Mouse (Mus musculus) heart, adult 2 months (tissue): ENCODE measurements around the gene Armcx3. TPM values are rescaled to one million over a fixed set of nuclear protein-coding genes. Genes with fewer than 3 reads are reported as not detected.
"Not testable (repeated sequence)": the region's sequence is repeated elsewhere in the genome, so short reads cannot be mapped to it uniquely, and the experiment has no call there.

Experiments used
- DNase-seq, 2 experiments: peaks; one replicate each; pipeline ENCODE4 v3.0.0; 2021
- H3K27ac ChIP-seq: fragments of 200-600 bp; 2 replicates; pipeline ENCODE4 v1.8.1; 2022
- H3K27me3 ChIP-seq: fragments of 200-500 bp; 2 replicates; pipeline ENCODE4 v1.6.1; 2012; ENCODE audit warnings: mild to moderate bottlenecking, low read length, inconsistent platforms, mixed read lengths; ENCODE audit not compliant: control insufficient read depth, insufficient read depth
- H3K36me3 ChIP-seq: fragments of 200-500 bp; 2 replicates; pipeline ENCODE4 v1.6.1; 2012; ENCODE audit warnings: low read length, inconsistent platforms; ENCODE audit not compliant: control insufficient read depth, insufficient read depth
- H3K4me1 ChIP-seq: fragments of 200-500 bp; 2 replicates; pipeline ENCODE4 v1.6.1; 2011; ENCODE audit warnings: low read length; ENCODE audit not compliant: control insufficient read depth, insufficient read depth
- H3K4me3 ChIP-seq: fragments of 200-600 bp; 2 replicates; pipeline ENCODE4 v1.8.1; 2022
- H3K79me2 ChIP-seq: fragments of 200-500 bp; replicated peaks from 2 replicates; pipeline ENCODE4 v1.6.1; 2012; ENCODE audit warnings: mild to moderate bottlenecking, inconsistent platforms, low read length, moderate library complexity, mixed read lengths; ENCODE audit not compliant: control insufficient read depth, insufficient read depth
- H3K9ac ChIP-seq: fragments of 200-500 bp; 2 replicates; pipeline ENCODE4 v1.6.1; 2012; ENCODE audit warnings: low read depth, mild to moderate bottlenecking, control low read depth, inconsistent platforms, low read length, mixed read lengths
- CTCF ChIP-seq: fragments of 200-600 bp; IDR thresholded peaks from 2 replicates; pipeline ENCODE4 v1.8.1; 2022; ENCODE audit warnings: antibody characterized with exemption, mild to moderate bottlenecking, moderate library complexity
- EP300 ChIP-seq: fragments of 200-500 bp; IDR thresholded peaks from 2 replicates; pipeline ENCODE4 v1.6.1; 2011; ENCODE audit warnings: low read depth, low read length, control low read depth; ENCODE audit not compliant: insufficient read depth
- POLR2A ChIP-seq: fragments of 200-500 bp; IDR thresholded peaks from 2 replicates; pipeline ENCODE4 v1.6.1; 2011; ENCODE audit warnings: mild to moderate bottlenecking, low read depth, low read length, control low read depth; ENCODE audit not compliant: insufficient read depth
- WGBS: fragments of 180-500 bp; shearing (Covaris S2); methylation state at CpG from one replicate; pipeline ENCODE4 v1.1.7; 2018; 5-methylcytosine and 5-hydroxymethylcytosine counted together
- intact Hi-C: fragments of 180-260 bp; cut with DNase I; formaldehyde crosslinking; loops from one replicate; pipeline ENCODE4 v1.15.1; 2025
- polyA plus RNA-seq: library from polyadenylated mRNA; depleted of rRNA; stranded (reverse); fragments of >200 nt; gene quantifications from 2 replicates; pipeline ENCODE4 v1.2.3, GENCODE M21; 2012
- total RNA-seq, 2 experiments: library from RNA; stranded (reverse); gene quantifications; 2 replicates each; pipeline ENCODE4 v1.2.3; 2021

The Armcx3 gene
- total and polyA plus RNA-seq, 3 experiments, result 6.8 to 17.1 (median 16.6) TPM

DNA sequence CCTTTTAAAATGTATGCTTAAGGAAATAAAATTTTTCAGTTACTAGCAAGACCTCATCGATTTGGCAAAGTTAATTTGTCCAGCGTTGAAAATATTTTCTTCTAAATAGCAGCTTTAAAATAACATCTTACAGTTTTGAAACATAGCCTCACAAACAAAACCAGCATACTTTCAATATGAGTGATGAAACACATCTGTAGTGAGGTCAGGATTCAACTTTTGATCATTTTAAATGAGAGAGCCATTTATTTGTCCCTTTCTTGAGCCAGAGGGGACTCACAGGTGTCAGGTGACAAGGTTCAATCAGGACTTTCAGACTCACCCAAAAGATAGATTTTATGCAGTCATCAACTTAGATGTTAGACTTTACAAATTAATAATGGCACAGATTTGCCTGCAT lies 4.5 kb upstream of the Armcx3 start:
- H3K27me3 ChIP-seq, result no peaks in the 10 kb centered on the region
- no peaks in the 10 kb centered on the region for H3K4me1 ChIP-seq
- H3K9ac ChIP-seq, result no peak overlapping the region
- no peak overlapping the region for H3K27ac ChIP-seq
- WGBS, result 40% methylated on average over 2 of the region's 2 CpGs
- intact Hi-C loops, result loop anchor here (2.0 kb wide), 1 partner anchor 21 kb away; no protein-coding TSS in a partner anchor
- H3K79me2 ChIP-seq, result no peaks in the 10 kb centered on the region
- no peaks in the 10 kb centered on the region for H3K36me3 ChIP-seq
- TF ChIP-seq CTCF (no peak), POLR2A (no peak), EP300 (no peak)
- no peak for DNase-seq
- H3K4me3 ChIP-seq, result no peak overlapping the region

DNA sequence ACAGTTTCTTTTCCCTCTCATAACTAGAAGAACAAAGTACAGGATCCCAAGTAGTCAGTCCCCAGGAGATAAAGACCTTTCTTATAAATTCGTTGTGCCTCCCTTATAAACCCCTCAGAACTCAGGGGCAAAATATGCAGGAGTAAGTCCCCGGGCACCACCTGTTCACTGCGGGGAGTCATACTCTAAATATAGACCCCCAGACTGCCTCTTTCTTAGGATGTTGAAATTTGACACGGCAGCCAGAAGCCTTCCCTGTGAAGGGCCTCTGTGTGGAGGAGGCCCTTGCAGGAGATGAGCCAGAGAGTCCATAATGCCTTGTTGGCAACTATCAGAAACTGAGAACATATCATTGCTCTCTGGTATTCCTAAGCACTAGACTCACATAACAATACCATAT lies 3.8 kb upstream of the Armcx3 start:
- no peak for DNase-seq
- H3K79me2 ChIP-seq, result no peaks in the 10 kb centered on the region
- no peak overlapping the region for H3K4me3 ChIP-seq
- no peaks in the 10 kb centered on the region for H3K27me3 ChIP-seq
- TF ChIP-seq POLR2A (no peak), CTCF (no peak), EP300 (no peak)
- H3K4me1 ChIP-seq, result no peaks in the 10 kb centered on the region; the same call in 1 of the 2 replicates
- no peak overlapping the region for H3K27ac ChIP-seq
- intact Hi-C loops, result loop anchor here (2.0 kb wide), 1 partner anchor 22 kb away; no protein-coding TSS in a partner anchor
- no peak overlapping the region for H3K9ac ChIP-seq
- WGBS, result 30% methylated on average over 4 of the region's 4 CpGs
- H3K36me3 ChIP-seq, result no peaks in the 10 kb centered on the region

GRCm38 (mm10) chrX:134757293-134757995 lies 1.0 kb downstream of the Armcx3 start:
- TF ChIP-seq EP300, result no peak
- no peak for TF ChIP-seq POLR2A
- no peak for TF ChIP-seq CTCF

DNA sequence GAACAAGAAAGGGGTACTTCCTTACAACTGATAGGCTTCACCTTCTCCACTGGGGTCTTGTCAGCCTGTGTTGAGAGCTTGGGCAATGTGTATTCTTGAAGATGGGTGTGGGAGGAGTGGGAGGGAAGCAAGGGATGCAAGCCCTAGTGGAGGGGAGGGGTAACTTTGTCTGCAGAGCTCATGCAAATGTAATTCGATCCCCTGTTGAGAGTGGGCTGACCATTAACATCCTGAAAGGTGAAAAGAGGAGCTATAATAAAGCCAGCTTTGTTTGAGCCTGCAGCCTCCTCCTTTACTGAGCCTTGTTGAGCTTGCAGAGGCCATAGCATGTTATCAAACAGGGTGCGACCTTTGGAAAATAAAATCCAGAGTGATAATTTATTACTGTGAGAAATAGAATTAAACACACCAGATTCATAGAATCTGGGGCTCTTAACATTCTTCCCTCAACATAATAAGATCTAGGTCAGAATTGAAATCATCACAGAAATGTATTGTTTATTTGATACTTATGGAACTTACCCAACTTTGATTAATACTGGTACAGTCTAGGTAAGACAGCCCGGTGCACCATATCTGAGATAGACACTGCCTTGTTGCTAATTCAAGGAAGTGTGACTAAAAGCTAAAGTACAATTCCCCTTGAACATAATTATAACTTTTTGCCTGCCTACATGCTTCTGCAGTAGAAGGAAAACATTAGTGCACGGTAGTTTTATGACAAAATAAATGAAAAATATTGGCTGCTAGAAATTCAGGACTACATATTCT lies 7.2 kb downstream of the Armcx3 start:
- H3K9ac ChIP-seq, intact Hi-C loops, H3K4me3 ChIP-seq, H3K79me2 ChIP-seq, H3K27ac ChIP-seq, H3K27me3 ChIP-seq, DNase-seq, H3K36me3 ChIP-seq, H3K4me1 ChIP-seq: not testable (repeated sequence)
- WGBS, result 44% methylated on average over 4 of the region's 4 CpGs

More at GRCm38 (mm10) chrX:134757293-134757995, 1.0 kb downstream of the Armcx3 start:
- H3K27ac ChIP-seq, result peak overlapping the region; percentile 82
- H3K4me3 ChIP-seq, result peak overlapping the region; percentile 62
- H3K79me2 ChIP-seq, result no peaks in the 10 kb centered on the region
- no peaks in the 10 kb centered on the region; the same call in 1 of the 2 replicates for H3K4me1 ChIP-seq
- no peaks in the 10 kb centered on the region for H3K36me3 ChIP-seq
- 28% methylated on average over 13 of the region's 13 CpGs for WGBS
- peak overlapping the region; percentile 83 for H3K9ac ChIP-seq
- peak in 1 of 2 experiments; percentile 3 for DNase-seq
- intact Hi-C loops, result no loop called here
- no peaks in the 10 kb centered on the region for H3K27me3 ChIP-seq

- TF ChIP-seq EP300, result no peak
- TF ChIP-seq CTCF, result no peak
- TF ChIP-seq POLR2A, result no peak
- Histone ChIP-seq H3K4me3 (no peak overlapping the region), H3K4me1 (no peaks in the 10 kb centered on the region), H3K9ac (no peak overlapping the region), H3K36me3 (no peaks in the 10 kb centered on the region), H3K79me2 (no peaks in the 10 kb centered on the region), H3K27me3 (no peaks in the 10 kb centered on the region), H3K27ac (no peak overlapping the region)
- DNase-seq, result no peak
- intact Hi-C loops, result no loop called here
- WGBS, result 43% methylated on average over 4 of the region's 4 CpGs
These were observed 31.3 kb downstream of the Armcx3 start for GRCm38 (mm10) chrX:134787728-134788127.
